Mouse (Mus musculus): ENCODE measurements around the gene H2-Aa. TPM values are rescaled to one million over a fixed set of nuclear protein-coding genes. Genes with fewer than 3 reads are reported as not detected.

Gene H2-Aa
- polyA plus RNA-seq (2011; ENCODE audit: insufficient read depth, insufficient read length, low replicate concordance, missing spikeins), result 65.0 and 143 TPM in 2 replicates

- peak within 1 kb of the TSS; percentile 81 for H3K27ac ChIP-seq (ENCODE audit: control insufficient read depth, insufficient read depth, low read depth, low read length, poor library complexity)
- WGBS, result 25% methylated on average over 8 of the region's 8 CpGs
- no peaks in the 10 kb centered on the region; the same call in 1 of the 2 replicates for H3K4me1 ChIP-seq (ENCODE audit: control insufficient read depth, insufficient read depth, low read length)
- peak within 1 kb of the TSS; percentile 67 for H3K4me3 ChIP-seq (replicated peaks; ENCODE audit: control insufficient read depth, low read depth, low read length)
- TF ChIP-seq POLR2A (IDR thresholded peaks at IDR 0.05; ENCODE audit: borderline replicate concordance, control insufficient read depth, low read depth, low read length), result no peak
- no peak for TF ChIP-seq CTCF (IDR thresholded peaks at IDR 0.05; ENCODE audit: control insufficient read depth, insufficient read depth, low read length)
Measured at GRCm38 (mm10) chr17:34287648-34288047, at the start of gene H2-Aa. Gene H2-Aa, minus strand, starts transcription at chr17:34287823.

- no peak overlapping the region for H3K4me3 ChIP-seq (replicated peaks; ENCODE audit: control insufficient read depth, low read depth, low read length)
- WGBS, result 76% methylated on average over 1 of the region's 1 CpGs
- TF ChIP-seq CTCF (IDR thresholded peaks at IDR 0.05; ENCODE audit: control insufficient read depth, insufficient read depth, low read length), result no peak
- TF ChIP-seq POLR2A (IDR thresholded peaks at IDR 0.05; ENCODE audit: borderline replicate concordance, control insufficient read depth, low read depth, low read length), result no peak
- peaks cover 4% of the 10 kb centered on the region; the same call in 1 of the 2 replicates for H3K4me1 ChIP-seq (ENCODE audit: control insufficient read depth, insufficient read depth, low read length)
- H3K27ac ChIP-seq (ENCODE audit: control insufficient read depth, insufficient read depth, low read depth, low read length, poor library complexity), result no peak overlapping the region
Measured at GRCm38 (mm10) chr17:34331200-34331599, 43.6 kb upstream of the H2-Aa start.

GRCm38 (mm10) chr17:34329807-34330206, 42.2 kb upstream of the H2-Aa start:
- Histone ChIP-seq H3K4me3 (replicated peaks; ENCODE audit: control insufficient read depth, low read depth, low read length) (no peak overlapping the region), H3K4me1 (ENCODE audit: control insufficient read depth, insufficient read depth, low read length) (peaks cover 4% of the 10 kb centered on the region; the same call in 1 of the 2 replicates), H3K27ac (ENCODE audit: control insufficient read depth, insufficient read depth, low read depth, low read length, poor library complexity) (no peak overlapping the region)
- TF ChIP-seq POLR2A (IDR thresholded peaks at IDR 0.05; ENCODE audit: borderline replicate concordance, control insufficient read depth, low read depth, low read length) (no peak), CTCF (IDR thresholded peaks at IDR 0.05; ENCODE audit: control insufficient read depth, insufficient read depth, low read length) (no peak)
- 12% methylated on average over 2 of the region's 2 CpGs for WGBS

- Histone ChIP-seq H3K4me1 (ENCODE audit: control insufficient read depth, insufficient read depth, low read length) (peaks cover 4% of the 10 kb centered on the region; the same call in 1 of the 2 replicates), H3K27ac (ENCODE audit: control insufficient read depth, insufficient read depth, low read depth, low read length, poor library complexity) (no peak overlapping the region; the same call in 1 of the 2 replicates), H3K4me3 (replicated peaks; ENCODE audit: control insufficient read depth, low read depth, low read length) (no peak overlapping the region)
- 60% methylated on average over 3 of the region's 3 CpGs for WGBS
- TF ChIP-seq CTCF (IDR thresholded peaks at IDR 0.05; ENCODE audit: control insufficient read depth, insufficient read depth, low read length) (no peak), POLR2A (IDR thresholded peaks at IDR 0.05; ENCODE audit: borderline replicate concordance, control insufficient read depth, low read depth, low read length) (no peak)
Measured at GRCm38 (mm10) chr17:34326373-34326772, 38.8 kb upstream of the H2-Aa start.

GRCm38 (mm10) chr17:34325436-34325835, 37.8 kb upstream of the H2-Aa start, which contains the start of gene H2-Eb2:
Gene H2-Eb2, plus strand, starts transcription at chr17:34325665.
- WGBS, result 55% methylated on average over 4 of the region's 4 CpGs
- Histone ChIP-seq H3K27ac (ENCODE audit: control insufficient read depth, insufficient read depth, low read depth, low read length, poor library complexity) (peak within 1 kb of the TSS; percentile 40; the same call in 1 of the 2 replicates), H3K4me1 (ENCODE audit: control insufficient read depth, insufficient read depth, low read length) (peaks cover 4% of the 10 kb centered on the region; the same call in 1 of the 2 replicates), H3K4me3 (replicated peaks; ENCODE audit: control insufficient read depth, low read depth, low read length) (no peak within 1 kb of the TSS)
- TF ChIP-seq POLR2A (IDR thresholded peaks at IDR 0.05; ENCODE audit: borderline replicate concordance, control insufficient read depth, low read depth, low read length) (no peak), CTCF (IDR thresholded peaks at IDR 0.05; ENCODE audit: control insufficient read depth, insufficient read depth, low read length) (no peak)

GRCm38 (mm10) chr17:34317275-34317674, 29.7 kb upstream of the H2-Aa start:
- 4% methylated on average over 2 of the region's 2 CpGs for WGBS
- H3K4me3 ChIP-seq (replicated peaks; ENCODE audit: control insufficient read depth, low read depth, low read length), result no peak overlapping the region
- H3K27ac ChIP-seq (ENCODE audit: control insufficient read depth, insufficient read depth, low read depth, low read length, poor library complexity), result no peak overlapping the region
- TF ChIP-seq CTCF (IDR thresholded peaks at IDR 0.05; ENCODE audit: control insufficient read depth, insufficient read depth, low read length) (no peak), POLR2A (IDR thresholded peaks at IDR 0.05; ENCODE audit: borderline replicate concordance, control insufficient read depth, low read depth, low read length) (no peak)
- H3K4me1 ChIP-seq (ENCODE audit: control insufficient read depth, insufficient read depth, low read length), result peaks cover 1% of the 10 kb centered on the region; the same call in 1 of the 2 replicates

- Histone ChIP-seq H3K4me3 (replicated peaks; ENCODE audit: control insufficient read depth, low read depth, low read length) (no peak overlapping the region), H3K4me1 (ENCODE audit: control insufficient read depth, insufficient read depth, low read length) (peaks cover 1% of the 10 kb centered on the region; the same call in 1 of the 2 replicates), H3K27ac (ENCODE audit: control insufficient read depth, insufficient read depth, low read depth, low read length, poor library complexity) (no peak overlapping the region)
- TF ChIP-seq POLR2A (IDR thresholded peaks at IDR 0.05; ENCODE audit: borderline replicate concordance, control insufficient read depth, low read depth, low read length) (no peak), CTCF (IDR thresholded peaks at IDR 0.05; ENCODE audit: control insufficient read depth, insufficient read depth, low read length) (no peak)
- WGBS, result 75% methylated on average over 2 of the region's 2 CpGs
Measured at GRCm38 (mm10) chr17:34316697-34317096, 29.1 kb upstream of the H2-Aa start.

GRCm38 (mm10) chr17:34315512-34315911, 27.9 kb upstream of the H2-Aa start:
- Histone ChIP-seq H3K4me3 (replicated peaks; ENCODE audit: control insufficient read depth, low read depth, low read length) (no peak overlapping the region), H3K27ac (ENCODE audit: control insufficient read depth, insufficient read depth, low read depth, low read length, poor library complexity) (no peak overlapping the region), H3K4me1 (ENCODE audit: control insufficient read depth, insufficient read depth, low read length) (peaks cover 1% of the 10 kb centered on the region; the same call in 1 of the 2 replicates)
- WGBS, result 60% methylated on average over 1 of the region's 1 CpGs
- TF ChIP-seq CTCF (IDR thresholded peaks at IDR 0.05; ENCODE audit: control insufficient read depth, insufficient read depth, low read length) (no peak), POLR2A (IDR thresholded peaks at IDR 0.05; ENCODE audit: borderline replicate concordance, control insufficient read depth, low read depth, low read length) (no peak)
